Mouse (Mus musculus) forebrain, embryonic 14.5 days (tissue): ENCODE results near the gene Exoc3l2. TPM values are rescaled to one million over a fixed set of nuclear protein-coding genes. Genes with fewer than 3 reads are reported as not detected.
A peak's percentile ranks its signal among the peaks of the same experiment; 100 is the strongest.

Experiments
- ATAC-seq: fragments of 200-750 bp; cut with Nextera tagmentation; 2 replicates; pipeline ENCODE4 v1.8.0; 2017; ENCODE audit warnings: mild to moderate bottlenecking, moderate library complexity
- DNase-seq: peaks from one replicate; pipeline ENCODE4 v3.0.0-alpha.2; 2015; ENCODE audit warnings: low spot score
- H3K27ac ChIP-seq: fragments of 300-500 bp; sonication (generic); 2 replicates; pipeline ENCODE4 v1.5.1; 2014; ENCODE audit warnings: low read depth, mild to moderate bottlenecking, control low read depth, low read length, moderate library complexity
- H3K27me3 ChIP-seq: fragments of 300-500 bp; sonication (generic); replicated peaks from 2 replicates; pipeline ENCODE4 v1.6.1; 2014; ENCODE audit warnings: low read length, control low read depth, mixed read lengths; ENCODE audit not compliant: control insufficient read depth, insufficient read depth
- H3K36me3 ChIP-seq: fragments of 300-500 bp; sonication (generic); 2 replicates; pipeline ENCODE4 v1.6.1; 2014; ENCODE audit warnings: low read length, control low read depth; ENCODE audit not compliant: control insufficient read depth, insufficient read depth
- H3K4me1 ChIP-seq: fragments of 300-500 bp; sonication (generic); 2 replicates; pipeline ENCODE4 v1.6.1; 2014; ENCODE audit warnings: antibody characterized with exemption, low read length, control low read depth; ENCODE audit not compliant: control insufficient read depth, insufficient read depth
- H3K4me2 ChIP-seq: fragments of 300-500 bp; sonication (generic); 2 replicates; pipeline ENCODE4 v1.6.1; 2014; ENCODE audit warnings: mild to moderate bottlenecking, control low read depth, low read length
- H3K4me3 ChIP-seq: fragments of 300-500 bp; sonication (generic); 2 replicates; pipeline ENCODE4 v1.5.1; 2014; ENCODE audit warnings: low read depth, low read length, control low read depth
- H3K9ac ChIP-seq: fragments of 300-500 bp; sonication (generic); 2 replicates; pipeline ENCODE4 v1.6.1; 2014; ENCODE audit warnings: mild to moderate bottlenecking, low read length, control low read depth, moderate library complexity
- H3K9me3 ChIP-seq: fragments of 300-500 bp; sonication (generic); replicated peaks from 2 replicates; pipeline ENCODE4 v1.6.1; 2016; ENCODE audit warnings: low read length, control low read depth, mixed read lengths; ENCODE audit not compliant: control insufficient read depth
- WGBS: fragments of 180-500 bp; shearing (Covaris S2); extraction: QIAGEN DNeasy Blood & Tissue Kit; methylation state at CpG from one replicate; pipeline ENCODE4 v1.1.7; 2014; 5-methylcytosine and 5-hydroxymethylcytosine counted together
- polyA plus RNA-seq: library from polyadenylated mRNA; unstranded; fragments of >200 nt; fragmentation: Nextera tagmentation; extraction: Ambion mirVana; gene quantifications from 2 replicates; pipeline ENCODE4 v1.2.1, GENCODE M21; 2014

Exoc3l2 gene
- polyA plus RNA-seq, 1 experiment from 2014 or later, result 0.25 TPM

GRCm38 (mm10) chr7:19469404-19469803, 6.3 kb downstream of the Exoc3l2 start:
- DNase-seq, result no peak
- Histone ChIP-seq H3K4me1 (no peaks in the 10 kb centered on the region), H3K27me3 (peaks cover 40% of the 10 kb centered on the region), H3K9ac (no peak overlapping the region), H3K27ac (no peak overlapping the region), H3K4me2 (no peak overlapping the region), H3K36me3 (no peaks in the 10 kb centered on the region), H3K9me3 (no peaks in the 10 kb centered on the region), H3K4me3 (no peak overlapping the region)
- no peak for ATAC-seq
- 22% methylated on average over 23 of the region's 23 CpGs for WGBS

DNA sequence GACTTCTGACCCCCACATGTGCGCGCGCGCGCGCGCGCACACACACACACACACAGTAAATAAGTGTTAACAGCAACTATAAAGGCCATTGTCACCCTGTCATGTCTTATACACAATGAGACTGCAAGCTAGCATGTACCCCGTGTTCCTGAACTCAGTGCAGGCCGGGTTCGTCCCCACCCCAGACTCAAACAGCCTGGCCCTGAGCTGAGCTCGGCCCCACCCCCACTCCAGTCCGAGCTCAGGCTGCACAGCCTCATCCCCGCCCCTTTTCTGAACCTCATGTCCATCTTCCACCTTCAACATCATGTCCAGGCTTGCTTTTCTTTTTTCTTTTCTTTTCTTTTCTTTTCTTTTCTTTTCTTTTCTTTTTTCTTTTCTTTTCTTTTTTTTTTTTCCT, 7.2 kb downstream of the Exoc3l2 start:
- Histone ChIP-seq H3K4me2 (no peak overlapping the region), H3K27ac (no peak overlapping the region), H3K36me3 (no peaks in the 10 kb centered on the region), H3K4me3 (no peak overlapping the region), H3K9me3 (no peaks in the 10 kb centered on the region), H3K27me3 (peaks cover 44% of the 10 kb centered on the region), H3K9ac (no peak overlapping the region), H3K4me1 (no peaks in the 10 kb centered on the region)
- ATAC-seq (no peak), DNase-seq (no peak)
- 7% methylated on average over 14 of the region's 14 CpGs for WGBS

DNA sequence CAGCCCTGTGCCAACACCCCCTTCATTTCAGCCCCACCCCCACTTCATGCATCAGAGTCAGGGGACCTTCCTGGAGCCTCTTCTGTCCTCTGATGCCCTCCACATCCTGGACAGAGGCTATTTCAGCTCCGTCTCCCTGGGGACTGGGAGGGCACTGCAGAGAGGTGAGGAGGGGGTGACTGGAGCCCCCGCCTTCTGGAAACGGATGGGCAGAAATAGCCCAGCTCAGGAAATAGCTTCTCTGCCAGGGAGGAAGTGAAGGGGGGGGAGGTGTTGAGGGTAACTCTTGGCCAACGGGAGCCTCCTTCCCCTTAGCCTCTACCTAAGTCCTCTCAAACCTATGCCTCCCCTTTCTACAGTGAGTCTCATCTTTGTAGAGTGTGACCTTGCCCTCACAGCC, 9.3 kb downstream of the Exoc3l2 start:
- no peak overlapping the region for H3K4me3 ChIP-seq
- no peak for ATAC-seq
- H3K9ac ChIP-seq, result no peak overlapping the region
- no peak overlapping the region for H3K4me2 ChIP-seq
- no peaks in the 10 kb centered on the region for H3K36me3 ChIP-seq
- H3K27ac ChIP-seq, result no peak overlapping the region
- 52% methylated on average over 4 of the region's 4 CpGs for WGBS
- H3K4me1 ChIP-seq, result no peaks in the 10 kb centered on the region
- peaks cover 52% of the 10 kb centered on the region for H3K27me3 ChIP-seq
- no peak for DNase-seq
- no peaks in the 10 kb centered on the region for H3K9me3 ChIP-seq

- peak overlapping the region; percentile 65 for H3K9ac ChIP-seq
- DNase-seq (peak; percentile 89), ATAC-seq (peak; percentile 93)
- no peaks in the 10 kb centered on the region for H3K36me3 ChIP-seq
- no peaks in the 10 kb centered on the region for H3K4me1 ChIP-seq
- peak overlapping the region; percentile 46 for H3K4me3 ChIP-seq
- H3K27ac ChIP-seq, result peak overlapping the region; percentile 44; the same call in 1 of the 2 replicates
- H3K4me2 ChIP-seq, result peak overlapping the region; percentile 71
- H3K9me3 ChIP-seq, result no peaks in the 10 kb centered on the region
- peaks cover 54% of the 10 kb centered on the region for H3K27me3 ChIP-seq
- WGBS, result under 1% methylated on average over 81 of the region's 89 CpGs
Observed at GRCm38 (mm10) chr7:19473875-19474443, 10.8 kb downstream of the Exoc3l2 start.

- DNase-seq, result no peak
- 63% methylated on average over 2 of the region's 2 CpGs for WGBS
- no peak for ATAC-seq
Observed at GRCm38 (mm10) chr7:19477084-19477483, 14.0 kb downstream of the Exoc3l2 start.

DNA sequence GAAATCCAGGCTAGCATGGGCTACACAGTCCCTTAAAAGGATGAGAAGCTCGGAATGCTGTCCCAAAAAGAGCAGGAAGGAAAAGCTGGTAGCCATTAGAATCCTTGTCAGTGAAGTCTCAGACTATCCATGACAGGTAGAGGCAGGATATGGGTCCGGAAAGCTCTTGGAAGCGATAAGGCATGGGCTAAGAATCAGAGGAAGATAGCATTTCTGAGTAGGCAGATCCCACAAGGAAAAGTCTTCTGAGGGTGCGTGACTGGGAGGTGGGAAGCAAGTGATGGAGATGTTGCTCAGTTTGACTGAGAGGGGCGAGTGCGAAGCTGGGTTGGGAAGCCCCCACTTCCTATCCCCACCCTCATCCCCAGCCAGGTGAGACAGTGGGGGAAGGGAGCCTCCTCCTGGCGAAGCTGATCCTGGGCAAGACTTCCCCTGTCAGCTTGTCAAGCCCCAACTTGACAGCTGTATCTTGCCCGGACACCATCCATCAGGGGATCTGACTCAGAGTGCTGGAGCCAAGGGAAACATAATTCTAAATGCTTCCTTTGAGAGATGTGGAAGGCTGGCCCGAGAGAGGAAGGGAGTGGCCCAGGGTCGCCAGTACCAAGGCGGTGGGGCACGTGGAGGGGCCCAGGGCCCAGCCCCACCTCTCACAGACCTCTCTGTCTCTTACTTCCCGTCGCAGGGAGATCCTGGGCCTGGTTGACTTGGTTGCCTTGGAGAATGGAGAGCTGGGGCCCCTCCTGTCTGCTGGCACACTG, 14.7 kb downstream of the Exoc3l2 start:
- Histone ChIP-seq H3K4me3 (no peak overlapping the region), H3K4me1 (no peaks in the 10 kb centered on the region), H3K27me3 (peaks cover 21% of the 10 kb centered on the region), H3K27ac (no peak overlapping the region), H3K4me2 (no peak overlapping the region), H3K9me3 (no peaks in the 10 kb centered on the region), H3K36me3 (no peaks in the 10 kb centered on the region), H3K9ac (no peak overlapping the region)
- WGBS, result 29% methylated on average over 14 of the region's 14 CpGs
- no peak for DNase-seq
- ATAC-seq, result no peak

More at GRCm38 (mm10) chr7:19477084-19477483, 14.0 kb downstream of the Exoc3l2 start:
- no peak overlapping the region for H3K4me2 ChIP-seq
- H3K27me3 ChIP-seq, result peaks cover 28% of the 10 kb centered on the region
- H3K36me3 ChIP-seq, result no peaks in the 10 kb centered on the region
- H3K27ac ChIP-seq, result no peak overlapping the region
- no peaks in the 10 kb centered on the region for H3K9me3 ChIP-seq
- no peaks in the 10 kb centered on the region for H3K4me1 ChIP-seq
- no peak overlapping the region for H3K9ac ChIP-seq
- H3K4me3 ChIP-seq, result no peak overlapping the region

- H3K4me3 ChIP-seq, result no peak overlapping the region
- no peak for ATAC-seq
- H3K27me3 ChIP-seq, result peaks cover 10% of the 10 kb centered on the region
- no peaks in the 10 kb centered on the region for H3K9me3 ChIP-seq
- DNase-seq, result no peak
- no peaks in the 10 kb centered on the region for H3K36me3 ChIP-seq
- no peaks in the 10 kb centered on the region for H3K4me1 ChIP-seq
- no peak overlapping the region for H3K27ac ChIP-seq
- no peak overlapping the region for H3K4me2 ChIP-seq
- no peak overlapping the region for H3K9ac ChIP-seq
- WGBS, result 83% methylated on average over 8 of the region's 8 CpGs
Observed at GRCm38 (mm10) chr7:19483281-19483680, 20.1 kb downstream of the Exoc3l2 start.

DNA sequence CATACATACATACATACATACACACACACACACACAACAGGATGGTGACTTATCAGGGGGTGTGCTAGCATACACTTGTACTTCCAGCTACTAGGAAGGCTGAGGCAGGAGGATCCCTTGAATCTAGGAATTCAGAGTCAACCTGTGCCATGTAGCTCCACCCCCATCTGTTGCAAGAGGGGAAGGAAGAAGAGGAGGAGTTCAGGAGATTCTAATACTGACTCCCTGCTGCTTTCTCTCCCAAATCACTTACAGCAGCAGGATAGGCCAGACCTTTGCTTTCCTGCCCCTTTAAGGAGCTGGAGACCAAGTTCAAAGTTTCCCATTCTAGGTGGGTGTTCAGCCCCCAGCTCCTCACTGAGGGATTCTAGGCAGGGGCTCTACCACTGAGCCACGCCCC, 22.4 kb downstream of the Exoc3l2 start:
- Histone ChIP-seq H3K27ac (no peak overlapping the region), H3K4me3 (no peak overlapping the region), H3K9ac (no peak overlapping the region), H3K27me3 (peaks cover 32% of the 10 kb centered on the region), H3K4me2 (no peak overlapping the region), H3K9me3 (no peaks in the 10 kb centered on the region), H3K4me1 (no peaks in the 10 kb centered on the region), H3K36me3 (no peaks in the 10 kb centered on the region)
- ATAC-seq (no peak), DNase-seq (no peak)
- 91% methylated on average over 1 of the region's 1 CpGs for WGBS

DNA sequence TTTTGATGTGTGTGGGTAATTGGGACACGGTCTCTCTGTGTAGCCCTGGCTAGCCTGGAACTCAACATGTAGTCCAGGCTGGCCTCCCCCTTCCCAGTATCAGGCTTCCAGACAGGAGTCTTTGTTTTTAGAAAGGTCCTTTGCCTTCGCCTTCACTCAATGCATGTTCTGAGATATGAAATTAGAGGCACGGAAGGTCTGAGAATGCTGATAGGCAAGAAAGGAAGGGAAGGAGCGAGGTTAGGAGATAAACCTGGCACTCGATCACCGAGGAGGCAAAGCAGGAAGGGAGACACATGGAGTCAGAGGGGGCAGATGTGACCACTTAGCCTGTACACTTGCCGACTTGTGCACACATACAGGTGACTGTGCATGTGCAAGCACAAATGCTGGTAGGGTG, 23.4 kb downstream of the Exoc3l2 start:
- Histone ChIP-seq H3K27me3 (peaks cover 42% of the 10 kb centered on the region), H3K36me3 (no peaks in the 10 kb centered on the region), H3K4me1 (no peaks in the 10 kb centered on the region), H3K27ac (no peak overlapping the region), H3K9ac (no peak overlapping the region), H3K4me2 (no peak overlapping the region), H3K9me3 (no peaks in the 10 kb centered on the region), H3K4me3 (no peak overlapping the region)
- no peak for ATAC-seq
- DNase-seq, result no peak
- 94% methylated on average over 7 of the region's 7 CpGs for WGBS
